Mouse (Mus musculus) hindlimb bud, embryonic 11.5 days (tissue): ENCODE results near the gene Uvrag.
A peak's percentile ranks its signal among the peaks of the same experiment; 100 is the strongest.

Experiments
- DNase-seq: peaks from one replicate; pipeline ENCODE4 v3.0.0-alpha.2; 2012; ENCODE audit warnings: low read depth, low spot score; ENCODE audit errors: extremely low spot score

Gene Uvrag

DNA sequence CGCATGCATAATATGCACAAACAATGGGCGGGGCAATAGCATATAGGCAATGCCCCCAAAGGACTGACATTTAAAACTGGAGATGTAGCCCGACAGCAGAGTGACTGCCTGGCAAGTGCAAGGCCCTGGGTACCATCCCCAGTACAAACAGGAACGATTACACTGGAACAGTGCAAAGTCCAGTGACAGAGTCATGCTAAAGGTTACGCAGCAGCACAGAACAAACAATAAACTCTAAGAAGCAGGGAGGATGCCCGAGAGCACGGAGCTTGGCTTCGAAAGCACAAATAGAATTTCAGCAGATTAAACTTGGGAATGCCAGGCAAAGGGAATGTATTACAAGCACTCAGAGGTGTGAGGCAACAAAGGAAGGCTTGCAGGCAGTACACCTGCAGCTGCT lies 40.4 kb downstream of the Uvrag start:
- DNase-seq: no peak

DNA sequence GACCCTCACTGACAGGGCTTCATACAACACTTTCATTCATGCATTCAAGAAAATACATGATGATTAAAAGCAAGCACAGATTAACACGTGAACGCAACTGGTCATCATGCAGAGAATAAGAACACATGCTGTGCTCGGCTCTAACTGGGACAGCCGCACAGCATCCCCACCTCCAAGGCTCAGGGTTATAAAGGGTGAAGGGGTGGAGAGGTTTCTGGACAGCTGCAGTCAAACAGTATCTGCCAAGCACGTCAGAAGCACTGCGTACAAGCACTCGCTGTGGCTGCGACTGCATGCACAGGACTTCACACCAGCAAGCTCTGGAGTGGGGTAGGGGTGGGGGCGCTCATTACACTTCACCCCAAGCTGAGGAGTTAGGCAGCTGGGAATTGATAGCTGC lies 40.9 kb downstream of the Uvrag start:
- DNase-seq: no peak

- DNase-seq: no peak
Observed at GRCm38 (mm10) chr7:99097781-99098180, 43.2 kb downstream of the Uvrag start.

- DNase-seq: no peak
Observed at GRCm38 (mm10) chr7:99097128-99097527, 43.8 kb downstream of the Uvrag start.

- DNase-seq: no peak
Observed at GRCm38 (mm10) chr7:99095191-99095590, 45.8 kb downstream of the Uvrag start.

- no peak for DNase-seq
Observed at GRCm38 (mm10) chr7:99094336-99094735, 46.6 kb downstream of the Uvrag start.

DNA sequence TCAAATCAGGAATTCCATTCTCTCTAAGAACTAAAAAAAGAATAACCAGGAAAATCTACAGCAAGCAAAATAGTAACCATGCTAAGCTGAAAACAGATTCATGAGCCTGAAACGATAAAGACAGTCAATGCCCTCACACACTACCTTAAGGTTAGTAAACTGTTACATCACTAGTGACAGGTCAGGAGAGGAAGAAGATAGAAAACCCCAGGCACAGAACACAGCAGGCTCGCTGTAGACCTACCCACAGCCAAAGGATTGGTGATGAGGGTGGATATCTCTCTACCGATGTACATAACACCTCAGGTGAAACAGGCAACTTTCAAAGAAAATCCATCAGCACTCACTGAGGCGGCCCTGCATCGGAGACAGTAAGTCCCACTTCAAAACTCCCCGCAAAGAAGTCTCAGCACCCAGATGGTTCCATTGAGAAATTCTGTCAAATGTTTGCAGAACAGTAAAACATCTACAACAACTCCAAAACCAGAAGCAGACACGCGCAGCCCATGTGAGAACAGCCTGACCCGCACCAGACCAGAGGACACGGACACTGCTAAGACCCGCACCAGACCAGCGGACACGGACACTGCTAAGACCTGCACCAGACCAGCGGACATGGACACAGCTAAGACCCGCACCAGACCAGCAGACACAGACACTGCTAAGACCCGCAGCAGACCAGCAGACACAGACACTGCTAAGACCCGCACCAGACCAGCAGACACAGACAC lies 48.9 kb downstream of the Uvrag start:
- DNase-seq: no peak

- DNase-seq: no peak
Observed at GRCm38 (mm10) chr7:99089716-99090115, 51.2 kb downstream of the Uvrag start.

GRCm38 (mm10) chr7:99088576-99089346 lies 52.2 kb downstream of the Uvrag start:
- DNase-seq: no peak

GRCm38 (mm10) chr7:99087581-99087980 lies 53.4 kb downstream of the Uvrag start:
- DNase-seq: no peak

GRCm38 (mm10) chr7:99086646-99087443 lies 54.1 kb downstream of the Uvrag start:
- no peak for DNase-seq

DNA sequence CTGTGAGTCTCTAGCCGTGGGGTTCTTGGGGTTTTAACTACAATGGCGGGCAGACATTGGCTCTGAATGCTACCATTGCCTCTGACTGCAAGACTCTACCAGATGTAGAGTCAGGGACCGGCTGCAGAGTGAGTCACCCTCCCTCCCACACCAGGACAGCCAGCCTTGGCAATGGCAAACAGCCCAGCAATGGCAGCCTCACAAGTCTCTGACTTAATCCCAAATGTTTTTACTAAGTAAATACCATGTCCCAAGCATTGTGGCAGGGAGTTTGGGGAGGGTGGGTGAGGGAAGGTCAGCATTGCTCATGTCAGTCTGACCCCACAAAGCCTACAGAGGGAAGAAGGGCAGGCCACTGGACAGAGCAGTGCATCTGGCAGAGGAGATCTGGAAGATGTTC lies 55.7 kb downstream of the Uvrag start:
- no peak for DNase-seq

DNA sequence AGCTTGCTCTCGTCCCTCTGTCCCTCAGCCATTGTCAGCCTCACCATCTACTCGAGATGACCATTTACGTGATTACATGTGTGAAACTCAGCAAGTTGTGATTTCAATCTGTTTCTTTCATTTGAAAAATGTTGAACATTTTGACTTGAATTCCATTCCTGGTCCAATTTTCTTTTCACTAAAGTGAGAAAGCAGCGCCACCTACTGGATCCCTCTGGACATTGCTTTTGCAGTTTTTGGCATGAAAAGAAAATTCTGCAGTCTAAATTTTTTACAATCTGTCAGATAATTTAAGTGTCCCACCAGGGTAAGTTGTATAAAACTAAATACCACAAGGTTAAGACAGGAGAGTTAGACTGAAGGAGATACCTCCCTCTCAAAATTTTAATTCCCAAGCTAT lies 61.4 kb downstream of the Uvrag start:
- peak; percentile 47 for DNase-seq

DNA sequence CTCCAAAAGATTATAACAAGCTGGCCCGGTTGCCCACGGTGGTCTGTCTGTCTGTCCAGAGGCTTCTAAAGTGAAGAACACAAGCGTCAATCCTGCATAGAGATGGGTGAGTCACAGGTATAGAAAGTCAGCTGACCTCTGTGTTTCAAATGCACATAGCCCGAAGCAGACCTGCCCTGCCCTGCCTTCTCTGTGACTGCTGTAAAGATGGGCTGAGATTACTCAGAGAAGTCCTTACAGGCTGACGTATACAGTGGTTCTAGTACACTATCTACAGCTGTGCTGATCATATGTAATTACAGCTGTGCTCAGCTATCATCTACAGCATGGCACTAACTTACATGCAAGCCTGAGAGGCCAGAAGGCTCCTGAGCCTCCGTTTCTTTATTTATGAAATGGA lies 62.1 kb downstream of the Uvrag start:
- DNase-seq: no peak

DNA sequence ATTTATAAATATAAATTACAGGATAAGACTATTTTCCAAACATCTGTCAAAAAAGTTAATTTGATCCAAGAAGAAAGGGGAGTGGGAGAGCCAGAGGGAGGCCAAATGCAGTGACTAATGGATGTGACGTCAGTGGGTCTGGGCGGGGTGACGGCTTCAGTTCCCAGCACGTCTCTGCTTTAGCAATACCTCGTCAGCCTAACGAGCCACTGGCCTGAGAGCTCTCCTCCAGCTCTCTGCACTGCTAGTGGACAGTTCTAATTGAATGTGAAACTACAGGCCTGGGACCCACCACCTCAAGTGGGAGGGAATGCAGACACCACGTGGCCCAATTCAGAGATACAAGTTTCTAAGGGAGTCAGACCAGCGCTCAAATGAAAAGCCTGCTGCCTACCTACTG lies 63.7 kb downstream of the Uvrag start:
- no peak for DNase-seq

DNA sequence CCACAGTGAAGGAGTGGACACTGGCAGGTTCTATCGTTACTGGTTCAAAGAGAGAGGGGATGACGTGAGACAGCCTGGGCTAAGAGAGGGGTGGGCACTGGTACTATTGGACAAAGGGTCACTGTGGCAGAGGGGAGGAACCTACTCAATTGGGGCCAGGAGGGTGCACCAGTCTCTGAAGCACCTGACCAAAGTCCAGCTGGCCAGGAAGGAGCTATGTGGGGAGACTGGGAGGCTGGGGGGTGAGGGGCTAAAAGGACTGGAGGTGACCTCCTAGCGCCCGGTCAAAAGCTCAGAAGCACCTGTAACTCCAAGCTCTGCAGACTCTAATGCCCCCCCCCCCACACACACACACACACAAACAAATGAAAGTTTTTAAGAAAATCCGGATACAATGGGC lies 65.8 kb downstream of the Uvrag start:
- no peak for DNase-seq

DNA sequence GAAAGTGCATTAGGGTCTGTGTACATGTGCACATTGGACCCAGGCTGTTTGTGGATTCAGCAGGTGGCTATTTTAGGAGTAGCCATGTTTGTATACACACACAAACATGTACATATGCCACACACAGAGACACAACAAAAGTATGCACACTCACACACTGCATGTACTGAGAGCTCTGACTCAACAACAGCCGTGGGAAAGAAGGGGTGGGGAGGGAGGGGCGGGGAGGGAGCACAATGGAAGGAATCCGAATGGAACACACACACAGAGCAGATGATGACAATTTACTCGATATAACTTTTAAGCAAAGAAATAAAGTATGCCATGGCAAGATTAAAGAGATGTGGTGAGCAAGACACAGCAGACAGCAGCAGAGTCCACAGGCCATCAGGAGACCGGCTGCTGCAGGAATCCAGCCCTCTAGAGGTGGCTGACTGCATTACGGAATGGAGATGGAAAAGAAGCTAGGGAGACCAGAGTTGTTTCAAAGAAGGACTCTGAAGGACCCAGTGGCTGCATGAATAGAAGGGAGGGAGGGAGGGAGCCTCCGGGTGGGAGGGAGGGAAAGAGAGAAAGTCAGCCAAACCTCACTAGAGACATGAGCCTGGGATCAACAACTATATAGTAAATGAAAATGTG lies 67.1 kb downstream of the Uvrag start:
- no peak for DNase-seq

- no peak for DNase-seq
Observed at GRCm38 (mm10) chr7:99067710-99068109, 73.2 kb downstream of the Uvrag start.

- no peak for DNase-seq
Observed at GRCm38 (mm10) chr7:99065920-99066319, 75.0 kb downstream of the Uvrag start.

DNA sequence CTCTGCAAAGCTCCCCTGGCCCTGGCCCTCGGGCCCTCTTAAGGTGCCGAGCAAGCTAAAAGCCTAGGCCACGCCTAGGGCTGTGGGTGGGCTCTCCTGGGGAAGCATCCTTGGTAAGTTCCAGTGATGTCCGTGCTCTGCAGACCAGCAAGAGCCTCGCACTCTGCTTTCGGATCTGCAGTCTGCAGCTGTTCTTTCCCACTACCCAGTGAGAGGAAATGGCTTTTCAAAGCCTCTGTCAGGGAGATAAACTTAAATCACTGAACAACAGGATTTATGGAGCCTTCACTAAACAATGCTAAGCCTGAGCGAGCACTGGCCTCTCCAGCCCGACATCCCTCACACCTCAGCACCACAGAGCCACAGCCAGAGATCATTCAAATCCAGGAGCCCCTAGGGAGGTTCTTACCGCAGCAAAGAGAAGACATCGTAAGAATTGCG lies 75.5 kb downstream of the Uvrag start:
- DNase-seq: no peak

GRCm38 (mm10) chr7:99064795-99065194 lies 76.1 kb downstream of the Uvrag start:
- no peak for DNase-seq
